Mouse (Mus musculus) intestine, embryonic 16.5 days (tissue): Measurements from ENCODE around the gene Ryr1. TPM values are rescaled to one million over a fixed set of nuclear protein-coding genes. Genes with fewer than 3 reads are reported as not detected.
"Not testable (repeated sequence)": the region's sequence is repeated elsewhere in the genome, so short reads cannot be mapped to it uniquely, and the experiment has no call there.

Experiments used
- ATAC-seq: fragments of 200-750 bp; cut with Nextera tagmentation; 2 replicates; pipeline ENCODE4 v1.8.0; 2017; ENCODE audit warnings: moderate TSS enrichment, moderate library complexity
- H3K27ac ChIP-seq: fragments of 300-500 bp; sonication (generic); 2 replicates; pipeline ENCODE4 v1.5.1; 2014; ENCODE audit warnings: mild to moderate bottlenecking, low read length
- H3K27me3 ChIP-seq: fragments of 300-500 bp; sonication (generic); replicated peaks from 2 replicates; pipeline ENCODE4 v1.6.1; 2014; ENCODE audit warnings: low read length, control low read depth, mixed read lengths; ENCODE audit not compliant: control insufficient read depth, insufficient read depth
- H3K36me3 ChIP-seq: fragments of 300-500 bp; sonication (generic); 2 replicates; pipeline ENCODE4 v1.6.1; 2014; ENCODE audit warnings: low read length, control low read depth; ENCODE audit not compliant: control insufficient read depth, insufficient read depth
- H3K4me1 ChIP-seq: fragments of 300-500 bp; sonication (generic); 2 replicates; pipeline ENCODE4 v1.6.1; 2014; ENCODE audit warnings: low read length, control low read depth, mixed read lengths; ENCODE audit not compliant: control insufficient read depth, insufficient read depth
- H3K4me2 ChIP-seq: fragments of 300-500 bp; sonication (generic); 2 replicates; pipeline ENCODE4 v1.6.1; 2014; ENCODE audit warnings: low read depth, low read length, control low read depth
- H3K4me3 ChIP-seq: fragments of 300-500 bp; sonication (generic); 2 replicates; pipeline ENCODE4 v1.5.1; 2014; ENCODE audit warnings: mild to moderate bottlenecking, low read length
- H3K9ac ChIP-seq: fragments of 300-500 bp; sonication (generic); 2 replicates; pipeline ENCODE4 v1.6.1; 2014; ENCODE audit warnings: low read depth, low read length
- H3K9me3 ChIP-seq: fragments of 300-500 bp; sonication (generic); 2 replicates; pipeline ENCODE4 v1.6.1; 2016; ENCODE audit warnings: low read length, control low read depth; ENCODE audit not compliant: control insufficient read depth
- WGBS: fragments of 180-500 bp; shearing (Covaris S2); extraction: QIAGEN DNeasy Blood & Tissue Kit; methylation state at CpG from one replicate; pipeline ENCODE4 v1.1.7; 2014; 5-methylcytosine and 5-hydroxymethylcytosine counted together
- polyA plus RNA-seq: library from polyadenylated mRNA; unstranded; fragments of >200 nt; fragmentation: Nextera tagmentation; extraction: Ambion mirVana; gene quantifications from 2 replicates; pipeline ENCODE4 v1.2.1, GENCODE M21; 2015

The Ryr1 gene
- polyA plus RNA-seq, 1 experiment from 2014 or later: 0.66 TPM

DNA sequence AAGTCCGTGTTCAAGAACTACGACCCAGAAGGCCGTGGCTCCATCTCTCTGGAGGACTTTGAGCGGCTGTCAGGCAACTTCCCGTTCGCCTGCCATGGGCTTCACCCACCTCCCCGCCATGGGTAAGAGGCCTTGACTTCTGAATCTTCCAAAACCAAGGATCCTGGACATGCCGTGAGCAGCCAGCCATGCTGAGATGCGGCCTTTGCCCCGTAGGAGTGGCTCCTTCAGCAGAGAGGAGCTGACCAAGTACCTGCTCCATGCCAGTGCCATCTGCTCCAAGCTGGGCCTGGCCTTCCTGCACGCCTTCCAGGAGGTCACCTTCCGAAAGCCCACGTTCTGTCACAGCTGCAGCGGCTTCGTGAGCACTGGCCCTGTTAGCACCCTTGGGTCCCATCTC is 23.8 kb upstream of the Ryr1 start:
- no peaks in the 10 kb centered on the region for H3K9me3 ChIP-seq
- ATAC-seq: no peak
- no peak overlapping the region for H3K4me3 ChIP-seq
- no peaks in the 10 kb centered on the region for H3K4me1 ChIP-seq
- no peak overlapping the region for H3K4me2 ChIP-seq
- no peak overlapping the region for H3K27ac ChIP-seq
- no peak overlapping the region for H3K9ac ChIP-seq
- peaks cover under 1% of the 10 kb centered on the region; the same call in 1 of the 2 replicates for H3K36me3 ChIP-seq
- H3K27me3 ChIP-seq: no peaks in the 10 kb centered on the region
- 92% methylated on average over 15 of the region's 15 CpGs for WGBS

DNA sequence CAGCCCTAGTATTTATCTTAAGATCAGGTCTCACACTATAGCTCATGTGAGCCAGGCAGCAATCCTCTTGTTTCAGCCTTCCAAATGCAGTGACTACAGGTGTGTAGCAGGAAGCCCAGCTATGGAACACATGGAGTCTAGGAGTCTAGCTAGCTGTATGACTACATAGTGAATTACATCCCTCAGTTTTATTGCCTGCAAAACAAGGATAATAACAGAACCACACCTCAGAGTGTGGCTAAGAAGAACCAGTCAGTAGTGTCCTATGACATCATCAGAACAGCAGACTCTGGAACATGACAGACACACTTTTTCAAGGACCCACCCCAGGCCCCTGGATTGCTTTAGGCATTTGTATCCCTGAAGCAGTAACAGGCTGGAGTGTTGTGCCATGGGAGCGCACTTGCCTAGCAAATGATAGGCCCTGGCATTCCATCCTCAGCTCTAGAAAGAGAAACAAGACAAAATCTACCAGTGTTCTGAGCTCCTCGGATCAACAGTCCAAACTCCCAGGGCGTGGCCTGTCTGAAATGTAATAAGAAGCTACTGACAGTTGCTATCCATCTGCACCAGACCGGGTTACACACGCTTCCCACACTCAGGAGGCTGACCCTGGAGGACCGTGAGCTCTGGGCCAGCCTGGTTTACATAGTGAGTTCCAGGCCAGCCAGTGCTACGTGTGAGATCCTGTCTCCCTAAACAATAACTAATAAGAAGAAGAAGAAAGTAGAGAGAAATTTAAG is 21.8 kb upstream of the Ryr1 start:
- Histone ChIP-seq H3K9ac (no peak overlapping the region), H3K4me3 (no peak overlapping the region), H3K27ac (no peak overlapping the region), H3K36me3 (no peaks in the 10 kb centered on the region), H3K27me3 (no peaks in the 10 kb centered on the region), H3K9me3 (no peaks in the 10 kb centered on the region), H3K4me2 (no peak overlapping the region), H3K4me1 (no peaks in the 10 kb centered on the region)
- 63% methylated on average over 7 of the region's 7 CpGs for WGBS
- peak; percentile 86 for ATAC-seq

DNA sequence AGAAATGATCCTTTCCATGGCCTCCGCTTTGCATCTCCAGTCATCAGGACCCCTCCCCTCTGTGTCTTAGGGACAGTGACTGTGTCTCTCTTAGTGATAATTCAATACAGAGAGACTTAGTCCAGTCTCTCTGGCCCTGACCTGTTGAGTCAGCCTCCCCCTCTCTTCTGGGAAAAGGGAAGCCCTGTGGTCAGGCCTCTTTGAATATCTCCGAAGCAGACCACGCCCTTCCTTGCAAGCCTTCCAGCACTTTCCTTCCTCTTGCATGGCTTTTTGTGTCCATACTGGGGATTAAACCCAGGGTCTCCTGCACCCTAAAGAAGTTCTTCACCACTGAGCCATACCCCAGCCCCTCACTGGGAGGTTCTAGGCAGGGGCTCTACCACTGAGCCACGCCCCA is 19.0 kb upstream of the Ryr1 start:
- H3K9me3 ChIP-seq: no peaks in the 10 kb centered on the region
- H3K27ac ChIP-seq: no peak overlapping the region
- H3K4me3 ChIP-seq: no peak overlapping the region
- ATAC-seq: no peak
- H3K4me1 ChIP-seq: no peaks in the 10 kb centered on the region
- no peak overlapping the region for H3K4me2 ChIP-seq
- no peaks in the 10 kb centered on the region for H3K36me3 ChIP-seq
- H3K27me3 ChIP-seq: no peaks in the 10 kb centered on the region
- H3K9ac ChIP-seq: no peak overlapping the region
- 88% methylated on average over 4 of the region's 4 CpGs for WGBS

DNA sequence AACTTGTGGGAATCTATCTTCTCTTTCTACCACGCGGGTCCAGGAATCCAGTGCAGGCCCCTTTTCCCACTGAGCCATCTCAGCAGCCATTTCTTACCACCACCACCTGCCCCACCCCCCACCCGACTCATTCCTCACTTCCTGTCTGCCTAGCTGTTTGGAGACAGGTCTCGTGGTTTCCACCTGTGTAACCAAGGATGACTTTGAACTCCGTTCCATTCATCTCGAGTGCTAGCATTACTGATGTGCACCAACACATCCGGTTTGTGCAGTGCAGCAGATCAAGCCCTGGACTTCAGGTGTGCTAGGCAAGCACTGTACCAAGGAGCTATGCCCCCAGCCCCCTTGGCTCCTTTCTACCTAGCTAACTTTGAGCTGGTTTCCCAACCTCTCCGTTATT is 16.4 kb upstream of the Ryr1 start:
- no peak for ATAC-seq
- no peaks in the 10 kb centered on the region for H3K27me3 ChIP-seq
- WGBS: 77% methylated on average over 8 of the region's 8 CpGs

DNA sequence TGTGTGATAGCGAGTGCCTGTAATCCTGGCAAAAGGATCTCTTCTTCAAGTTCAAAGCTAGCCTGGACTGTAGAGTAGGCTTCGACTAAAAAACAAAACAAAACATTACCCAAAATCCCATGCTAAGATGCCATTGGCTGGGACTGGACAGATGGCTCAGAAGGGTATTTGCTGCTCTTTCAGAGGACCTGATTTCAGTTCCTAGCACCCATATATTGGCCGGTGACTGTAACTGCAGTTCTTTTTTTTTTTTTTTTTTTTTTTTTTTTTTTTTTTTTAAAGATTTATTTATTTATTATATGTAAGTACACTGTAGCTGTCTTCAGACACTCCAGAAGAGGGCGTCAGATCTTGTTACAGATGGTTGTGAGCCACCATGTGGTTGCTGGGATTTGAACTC is 14.3 kb upstream of the Ryr1 start:
- not testable (repeated sequence) for H3K36me3 ChIP-seq, H3K9me3 ChIP-seq, H3K9ac ChIP-seq, ATAC-seq, H3K4me1 ChIP-seq, H3K4me3 ChIP-seq, H3K4me2 ChIP-seq, H3K27me3 ChIP-seq, H3K27ac ChIP-seq
- WGBS: 89% methylated on average over 3 of the region's 4 CpGs

More for the DNA sequence above, 16.4 kb upstream of the Ryr1 start:
- H3K4me1 ChIP-seq: no peaks in the 10 kb centered on the region
- no peak overlapping the region for H3K27ac ChIP-seq
- H3K9me3 ChIP-seq: no peaks in the 10 kb centered on the region
- no peaks in the 10 kb centered on the region for H3K36me3 ChIP-seq
- H3K4me3 ChIP-seq: no peak overlapping the region
- H3K4me2 ChIP-seq: no peak overlapping the region
- H3K9ac ChIP-seq: no peak overlapping the region

DNA sequence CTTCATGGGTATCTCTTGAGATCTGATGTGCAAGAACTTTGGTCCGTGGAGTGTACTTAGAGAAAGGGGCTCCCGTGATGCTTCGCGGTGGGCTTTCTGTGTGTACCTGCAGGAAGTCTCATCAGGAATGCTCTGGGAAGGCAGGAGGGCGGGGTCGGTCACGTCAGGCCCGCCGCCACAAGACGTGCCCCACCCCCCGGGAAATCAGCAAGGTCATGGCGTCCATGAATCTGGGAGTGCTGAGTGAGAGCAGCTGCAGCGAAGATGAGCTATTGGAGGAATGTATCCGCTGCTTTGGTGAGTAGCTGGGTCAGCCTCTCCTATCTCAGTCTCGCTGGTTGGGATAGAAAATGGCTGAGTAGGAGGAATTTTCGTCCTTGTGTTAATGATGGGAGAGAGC is 12.4 kb upstream of the Ryr1 start:
- Histone ChIP-seq H3K36me3 (no peaks in the 10 kb centered on the region), H3K27me3 (no peaks in the 10 kb centered on the region), H3K27ac (no peak overlapping the region), H3K4me2 (no peak overlapping the region), H3K9ac (no peak overlapping the region), H3K4me3 (no peak overlapping the region), H3K4me1 (peaks cover 3% of the 10 kb centered on the region), H3K9me3 (no peaks in the 10 kb centered on the region)
- 37% methylated on average over 16 of the region's 16 CpGs for WGBS
- no peak for ATAC-seq

DNA sequence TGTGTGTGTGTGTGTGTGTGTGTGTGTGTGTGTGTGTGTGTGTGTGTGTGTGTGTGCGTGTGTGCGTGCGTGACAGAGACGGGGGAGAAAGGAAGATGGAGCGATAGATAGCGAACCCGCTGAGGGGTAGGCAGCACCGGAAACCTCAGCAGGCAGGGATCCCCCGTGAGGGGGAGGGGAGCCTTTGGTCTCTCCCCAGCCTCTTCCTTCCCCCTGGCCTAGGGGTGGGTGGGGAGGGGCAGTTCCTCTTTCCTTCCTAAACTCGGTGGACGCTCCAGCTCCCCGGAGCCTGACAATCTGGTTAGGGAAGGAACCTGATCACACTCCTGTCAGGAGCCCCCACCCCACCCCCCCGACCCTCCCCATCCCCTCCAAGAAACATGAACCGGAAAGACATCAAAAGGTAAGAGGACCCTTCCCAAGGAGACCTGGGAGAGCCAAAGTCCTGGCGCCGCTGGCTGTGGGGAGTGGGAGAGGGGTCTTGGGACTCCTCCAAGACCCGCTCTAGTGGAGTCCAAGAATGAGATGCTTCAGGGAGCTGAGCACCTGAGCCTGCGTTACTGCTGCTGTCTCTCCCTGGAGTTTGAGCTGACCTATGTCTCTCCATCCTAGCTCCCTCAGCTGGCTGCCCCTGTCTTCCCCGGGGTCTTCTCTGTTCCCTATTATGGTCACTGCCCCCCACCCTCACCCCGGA is 9.9 kb upstream of the Ryr1 start, which contains the start of gene Rasgrp4:
Rasgrp4 (plus strand) TSS at position 159 of the 694 bp plus-strand sequence.
- ATAC-seq: 0 out of 2 replicates have a peak, but pooled peaks have one; percentile 46
- Histone ChIP-seq H3K9me3 (no peaks in the 10 kb centered on the region), H3K27ac (no peak within 1 kb of the TSS), H3K4me3 (peak within 1 kb of the TSS; percentile 26), H3K4me1 (peaks cover 3% of the 10 kb centered on the region), H3K27me3 (no peaks in the 10 kb centered on the region), H3K4me2 (peak within 1 kb of the TSS; percentile 48), H3K36me3 (no peaks in the 10 kb centered on the region), H3K9ac (peak within 1 kb of the TSS; percentile 48)
- 3% methylated on average over 16 of the region's 20 CpGs for WGBS

DNA sequence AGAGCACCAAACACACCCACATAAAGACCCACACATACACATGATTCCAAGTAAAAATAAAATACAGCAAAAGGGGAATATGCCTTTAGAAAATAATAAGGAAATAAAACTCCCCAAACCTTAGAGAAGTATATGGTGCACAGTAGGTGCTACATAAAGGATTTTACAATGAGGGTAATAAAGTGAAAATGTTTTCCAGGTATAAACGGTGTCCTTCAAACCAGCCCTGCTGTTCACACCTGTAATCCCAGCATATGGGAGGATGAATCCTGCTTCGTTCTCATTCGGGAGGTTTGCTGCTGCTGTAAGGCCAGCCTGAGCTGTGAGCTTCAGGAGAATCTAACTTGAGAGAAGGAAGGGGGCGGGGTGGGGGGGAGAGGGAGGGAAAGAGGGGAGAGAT is 9.3 kb upstream of the Ryr1 start:
- Histone ChIP-seq H3K4me2 (peak overlapping the region; percentile 48), H3K27me3 (no peaks in the 10 kb centered on the region), H3K36me3 (no peaks in the 10 kb centered on the region), H3K9ac (no peak overlapping the region; the same call in 1 of the 2 replicates), H3K27ac (no peak overlapping the region), H3K4me1 (peaks cover 3% of the 10 kb centered on the region), H3K9me3 (no peaks in the 10 kb centered on the region), H3K4me3 (peak overlapping the region; percentile 26; the same call in 1 of the 2 replicates)
- WGBS: 5% methylated on average over 4 of the region's 4 CpGs
- ATAC-seq: no peak

DNA sequence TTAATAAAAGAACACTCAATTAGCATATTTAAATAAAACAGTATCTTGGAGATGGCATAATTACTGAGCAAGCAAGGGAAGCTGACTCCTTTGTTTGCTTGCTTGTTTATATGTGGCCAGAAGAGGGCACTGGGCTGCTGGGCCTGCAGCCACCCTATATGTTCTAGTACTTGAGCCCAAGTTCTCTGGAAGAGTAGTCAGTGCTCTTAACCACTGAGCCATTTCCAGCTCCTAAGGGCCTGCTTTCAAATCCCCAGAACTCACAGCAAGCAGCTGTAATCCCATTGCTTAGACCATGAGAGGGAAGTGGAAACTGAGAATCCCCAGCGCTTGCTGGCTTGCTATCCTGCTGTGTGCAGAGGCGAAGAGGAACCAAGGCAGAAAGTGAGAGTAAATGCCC is 3.7 kb upstream of the Ryr1 start:
- Histone ChIP-seq H3K4me3 (no peak overlapping the region), H3K9me3 (no peaks in the 10 kb centered on the region), H3K27ac (no peak overlapping the region), H3K4me2 (no peak overlapping the region), H3K36me3 (no peaks in the 10 kb centered on the region), H3K9ac (no peak overlapping the region), H3K4me1 (peaks cover 16% of the 10 kb centered on the region), H3K27me3 (no peaks in the 10 kb centered on the region)
- 76% methylated on average over 2 of the region's 2 CpGs for WGBS
- ATAC-seq: no peak
